Mouse (Mus musculus) adrenal gland, postnatal 0 days (tissue): ENCODE data around the gene Ankrd63. TPM values are rescaled to one million over a fixed set of nuclear protein-coding genes. Genes with fewer than 3 reads are reported as not detected.

Experiments
- polyA plus RNA-seq: library from polyadenylated mRNA; unstranded; fragments of >200 nt; fragmentation: Nextera tagmentation; extraction: Ambion mirVana; gene quantifications from 2 replicates; pipeline ENCODE4 v1.2.1, GENCODE M21; 2015

Ankrd63 gene
- 0.12 TPM in 1 of 2 replicates, not detected in the other for polyA plus RNA-seq

DNA sequence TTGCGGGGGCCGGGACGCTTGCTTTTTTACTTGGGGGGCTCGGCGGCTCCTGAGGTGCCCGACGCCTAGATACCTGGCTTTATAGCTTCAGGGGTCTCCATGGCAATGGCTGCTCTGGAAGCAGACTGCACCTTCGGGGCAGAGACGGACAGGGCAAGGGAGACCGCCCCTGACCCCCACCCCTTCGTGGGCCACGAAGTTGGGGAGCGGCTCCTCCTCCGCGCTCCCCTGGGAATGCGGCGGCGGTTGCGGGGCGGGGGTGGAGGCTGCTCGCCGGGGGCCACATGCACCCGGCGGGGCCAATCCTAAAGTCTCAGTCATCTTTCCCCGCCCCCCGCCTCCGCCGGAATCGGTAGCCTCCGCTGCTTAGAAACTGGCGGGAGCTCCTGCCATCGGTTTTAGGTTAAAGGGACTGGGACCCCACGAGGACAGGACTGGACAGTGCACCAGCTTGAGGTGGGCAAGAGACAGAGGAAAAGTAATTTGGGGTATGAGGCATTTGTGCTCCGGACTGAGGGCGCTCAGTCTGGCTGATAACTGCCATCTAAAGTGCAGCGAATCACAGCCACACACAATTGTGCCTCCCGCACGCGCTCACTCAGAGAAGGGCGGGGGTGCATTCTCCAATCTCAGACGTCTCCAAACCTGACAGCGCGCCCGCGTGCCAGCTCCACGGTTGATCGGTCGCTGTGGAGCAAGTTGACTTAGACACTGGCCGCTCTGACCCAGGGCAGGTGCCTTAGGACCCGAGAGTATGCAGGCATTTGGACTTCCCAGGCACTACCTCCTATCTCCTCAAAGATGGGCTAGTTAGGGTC is at the start of gene Ankrd63:
Gene Ankrd63 (minus strand): TSS at position 51 of the 818 bp plus-strand sequence.

DNA sequence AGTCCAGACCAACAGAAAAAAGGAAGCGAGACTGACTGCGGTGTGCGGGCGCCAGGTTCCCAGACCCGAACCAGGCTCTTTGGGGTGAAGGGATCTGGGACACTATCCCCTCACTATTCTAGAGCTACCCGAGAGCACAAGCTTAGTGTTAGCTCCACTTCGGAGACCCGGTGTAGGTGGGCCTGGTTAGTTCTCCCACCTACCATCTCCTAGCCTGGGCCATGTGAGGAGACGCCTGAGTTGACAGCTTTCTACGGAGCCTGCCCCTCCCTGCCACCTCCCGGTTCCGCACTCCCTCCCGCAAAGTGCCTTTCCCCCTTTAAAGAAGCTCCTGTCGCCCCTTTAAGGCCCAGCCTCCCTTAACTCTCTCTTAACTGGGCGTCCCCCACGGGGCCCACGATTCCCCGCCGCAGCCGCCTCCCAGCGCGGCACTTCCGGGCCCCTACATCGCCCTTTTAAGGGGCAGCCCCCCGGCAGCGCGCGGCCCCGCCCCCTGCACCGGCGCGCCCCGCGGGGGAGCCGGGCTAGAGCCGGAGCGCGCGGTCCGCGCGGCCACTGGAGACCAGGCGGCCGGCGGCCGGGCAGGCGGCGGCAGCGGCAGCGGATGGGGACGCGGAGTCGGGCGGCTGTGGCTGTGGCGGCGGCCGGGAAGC is 41.6 kb upstream of the Ankrd63 start, which contains the start of gene Inafm2:
Gene Inafm2 (plus strand): TSS at position 527 of the 653 bp plus-strand sequence.

DNA sequence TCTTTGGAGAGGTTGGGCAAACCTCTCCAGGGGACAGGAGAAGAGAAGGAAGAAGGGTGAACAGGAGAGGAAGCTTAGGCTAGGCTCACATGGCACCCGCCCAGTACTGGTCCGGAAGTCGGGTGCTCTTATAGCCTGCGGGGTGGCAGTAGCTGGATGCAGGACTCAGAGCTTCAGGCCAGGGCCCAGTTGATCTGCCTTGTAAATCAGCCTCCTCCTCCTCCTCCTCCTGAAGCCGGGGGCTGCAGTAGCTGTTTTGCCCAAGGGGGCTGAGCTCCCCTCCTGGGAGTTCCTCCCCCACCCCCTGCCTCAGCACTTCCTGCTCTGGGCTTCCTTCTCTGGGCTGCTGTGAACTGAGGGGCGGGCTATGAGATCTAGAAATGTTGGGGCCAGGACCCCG is 24.6 kb upstream of the Ankrd63 start, which contains the start of gene Plcb2:
Gene Plcb2 (minus strand): TSS at position 102 of the 400 bp plus-strand sequence.

DNA sequence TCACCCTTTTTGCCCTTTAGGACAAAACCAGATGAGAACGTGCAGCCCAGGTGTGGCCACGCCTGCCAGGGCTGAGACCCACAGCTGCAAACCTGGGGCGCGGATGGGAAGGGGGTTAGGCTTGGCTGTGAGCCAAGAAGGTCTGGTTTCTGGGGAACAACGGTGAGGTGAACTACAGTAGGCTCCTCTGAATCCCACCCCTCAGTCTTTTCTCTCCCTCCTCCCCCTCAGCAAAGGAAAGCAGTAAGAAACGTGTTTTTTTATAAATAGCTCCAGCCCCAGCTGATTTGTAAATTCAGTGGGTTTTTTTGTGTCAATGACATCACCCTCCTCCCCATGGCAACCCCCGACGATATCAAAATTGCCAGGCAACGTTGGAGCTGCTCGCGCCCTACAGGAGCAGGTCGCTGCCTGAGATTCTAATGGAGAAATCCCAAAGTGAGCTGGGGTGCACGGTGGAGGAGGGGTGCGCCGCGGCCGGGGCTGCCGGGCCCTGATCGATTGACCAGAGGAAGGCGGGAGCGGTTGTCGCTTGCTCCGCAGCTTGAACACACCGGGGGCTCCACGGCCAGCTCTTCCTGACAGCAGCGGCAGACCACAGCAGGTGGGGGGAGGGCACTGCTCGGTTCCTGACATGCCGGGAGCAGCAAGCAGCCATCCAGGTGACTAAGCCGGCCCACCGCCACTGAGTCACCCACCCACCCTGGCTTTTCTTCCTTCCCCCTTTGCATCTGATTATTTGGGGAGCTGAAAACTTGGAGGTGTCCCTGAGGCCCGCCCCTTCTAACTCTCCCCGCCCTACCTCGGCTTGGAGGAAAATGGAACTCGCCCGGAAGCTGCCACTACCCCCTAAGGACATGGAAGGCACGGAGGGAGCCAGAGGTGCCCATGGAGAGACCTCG is 40.6 kb downstream of the Ankrd63 start, which contains the start of gene Pak6:
Gene Pak6 (plus strand): TSS at position 402 of the 902 bp plus-strand sequence.

Other genes with a start within 250 kb of the Ankrd63 start
- 481 and 513 TPM in 2 replicates for gene Srp14, start 224.3 kb downstream of the Ankrd63 start, polyA plus RNA-seq
- gene Bmf, start 154.3 kb downstream of the Ankrd63 start, polyA plus RNA-seq: 2.9 TPM in 2 replicates
- 12.3 and 15.2 TPM in 2 replicates for gene Bub1b, start 105.8 kb downstream of the Ankrd63 start, polyA plus RNA-seq
- 3.3 and 5.1 TPM in 2 replicates for gene Pak6, start 40.7 kb downstream of the Ankrd63 start, polyA plus RNA-seq
- gene Plcb2, start 24.5 kb upstream of the Ankrd63 start, polyA plus RNA-seq: 0.47 and 0.99 TPM in 2 replicates
- gene Inafm2, start 41.8 kb upstream of the Ankrd63 start, polyA plus RNA-seq: 10.6 and 19.2 TPM in 2 replicates
- gene Ccdc9b, start 58.7 kb upstream of the Ankrd63 start, polyA plus RNA-seq: 0.91 and 1.4 TPM in 2 replicates
- 0.85 TPM in 1 of 2 replicates, not detected in the other for gene Phgr1, start 68.8 kb upstream of the Ankrd63 start, polyA plus RNA-seq
- gene Disp2, start 75.8 kb upstream of the Ankrd63 start, polyA plus RNA-seq: 19.1 and 24.7 TPM in 2 replicates
- gene Knstrn, start 110.0 kb upstream of the Ankrd63 start, polyA plus RNA-seq: 34.3 and 42.8 TPM in 2 replicates
- 45.0 and 86.9 TPM in 2 replicates for gene Ivd, start 158.0 kb upstream of the Ankrd63 start, polyA plus RNA-seq
- gene Bahd1, start 196.4 kb upstream of the Ankrd63 start, polyA plus RNA-seq: 6.2 and 16.8 TPM in 2 replicates
- 18.6 and 23.9 TPM in 2 replicates for gene Chst14, start 222.5 kb upstream of the Ankrd63 start, polyA plus RNA-seq